Mouse (Mus musculus) thymus, postnatal 0 days (tissue): ENCODE results near the gene Olfr411. TPM values are rescaled to one million over a fixed set of nuclear protein-coding genes. Genes with fewer than 3 reads are reported as not detected.
A peak's percentile ranks its signal among the peaks of the same experiment; 100 is the strongest.

Experiments
- DNase-seq: peaks from one replicate; pipeline ENCODE4 v3.0.0-alpha.2; 2015; ENCODE audit warnings: low spot score
- polyA plus RNA-seq: library from polyadenylated mRNA; unstranded; fragments of >200 nt; fragmentation: Nextera tagmentation; extraction: Ambion mirVana; gene quantifications from 2 replicates; pipeline ENCODE4 v1.2.1, GENCODE M21; 2015

Gene Olfr411
- polyA plus RNA-seq, result not detected in 2 replicates

- DNase-seq, result no peak
These were observed at the start of gene Olfr411 for GRCm38 (mm10) chr11:74352550-74352949. Olfr411 (minus strand) TSS chr11:74352650.

DNA sequence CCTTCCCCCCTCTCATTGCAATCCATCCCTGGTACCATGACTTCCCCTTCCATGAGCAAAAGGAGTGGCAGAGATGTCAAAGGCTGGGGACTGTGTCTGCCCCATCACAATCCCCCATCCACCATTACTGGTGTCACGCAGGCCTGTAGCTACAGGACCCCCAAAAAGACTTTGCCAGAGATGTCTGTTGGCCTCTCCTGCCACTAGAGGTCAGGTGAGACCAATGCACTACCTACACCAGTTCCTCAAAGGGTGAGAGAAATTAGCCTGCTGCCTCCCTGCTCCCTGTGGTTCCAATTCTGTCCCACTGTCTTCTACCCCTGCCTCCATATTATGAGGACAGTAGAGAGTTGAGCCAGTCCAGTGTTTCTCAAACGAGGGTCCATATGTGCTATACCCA, 49.7 kb upstream of the Olfr411 start:
- DNase-seq, result peak; percentile 56

- DNase-seq, result no peak
These were observed 43.1 kb upstream of the Olfr411 start for GRCm38 (mm10) chr11:74395583-74395982.

GRCm38 (mm10) chr11:74393489-74393888, 41.0 kb upstream of the Olfr411 start:
- no peak for DNase-seq

DNA sequence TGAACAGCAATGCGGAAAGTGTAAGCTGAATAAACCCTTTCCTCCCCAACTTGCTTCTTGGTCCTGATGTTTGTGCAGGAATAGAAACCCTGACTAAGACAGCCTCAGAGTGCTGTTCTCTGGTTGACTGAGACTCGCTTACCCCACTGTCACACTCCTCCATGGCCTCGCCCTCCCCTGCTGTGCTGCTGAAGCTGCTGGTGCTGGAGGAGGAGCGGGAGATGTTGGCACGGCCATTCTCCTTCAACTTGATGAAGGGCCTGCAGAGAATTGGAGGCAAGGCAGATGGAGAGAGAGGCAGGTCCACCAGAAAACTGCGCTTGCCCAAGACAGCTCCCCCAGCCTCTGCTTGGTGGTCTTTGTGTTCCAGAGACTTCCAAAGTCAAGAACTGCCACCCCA, 40.5 kb upstream of the Olfr411 start:
- no peak for DNase-seq

DNA sequence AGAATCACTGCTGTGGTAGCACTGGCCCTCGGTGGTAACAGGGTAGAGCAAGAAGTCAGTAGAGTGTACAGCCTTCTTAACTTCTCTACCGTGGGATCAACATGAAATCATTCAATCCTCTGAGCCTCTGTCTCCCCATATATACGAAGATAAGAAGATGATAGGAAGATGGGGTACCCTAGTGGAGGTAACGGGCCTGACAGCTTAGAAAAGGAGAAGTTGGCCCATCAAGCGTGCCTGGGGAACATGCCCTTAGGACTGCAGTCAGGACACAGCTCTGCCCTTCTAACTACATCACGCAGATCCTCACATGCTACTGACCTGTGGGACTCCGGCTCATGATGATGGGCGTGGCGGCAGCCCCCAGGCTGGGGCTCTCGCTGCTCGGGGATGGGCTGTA, 39.4 kb upstream of the Olfr411 start:
- DNase-seq, result no peak

DNA sequence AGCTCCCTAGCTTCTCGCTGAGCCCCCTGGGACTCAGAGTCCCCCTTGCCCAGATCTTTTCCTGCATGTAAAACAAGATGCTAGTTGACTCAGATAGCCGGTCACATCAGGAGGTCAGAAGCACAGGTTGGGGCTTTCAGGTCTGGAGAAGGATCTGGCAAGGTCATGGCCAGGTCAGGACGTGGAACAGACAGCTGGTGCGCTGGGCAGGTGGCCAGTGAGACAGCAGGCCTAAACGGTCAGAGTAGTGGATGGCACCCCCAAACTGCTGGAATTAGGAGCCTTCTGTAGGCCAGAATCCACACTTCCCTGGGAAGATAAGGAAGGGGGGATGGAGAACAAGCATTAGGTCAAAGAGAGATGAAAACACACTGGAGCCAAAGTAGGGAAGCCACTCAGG, 34.8 kb upstream of the Olfr411 start:
- DNase-seq, result no peak

- no peak for DNase-seq
These were observed 33.2 kb upstream of the Olfr411 start for GRCm38 (mm10) chr11:74385674-74386073.

- DNase-seq, result no peak
These were observed 26.9 kb upstream of the Olfr411 start for GRCm38 (mm10) chr11:74379166-74379873.

- peak; percentile 49 for DNase-seq
These were observed 24.4 kb upstream of the Olfr411 start for GRCm38 (mm10) chr11:74376847-74377246.

- peak; percentile 49 for DNase-seq
These were observed 19.1 kb upstream of the Olfr411 start for GRCm38 (mm10) chr11:74371393-74372100.

GRCm38 (mm10) chr11:74361769-74362168, 9.3 kb upstream of the Olfr411 start, which contains the start of gene Olfr412:
Olfr412 (plus strand) TSS chr11:74362069.
- DNase-seq, result no peak

GRCm38 (mm10) chr11:74337931-74338330, 14.5 kb downstream of the Olfr411 start, which contains the start of gene Olfr410:
Olfr410 (minus strand) TSS chr11:74338031.
- no peak for DNase-seq

- DNase-seq, result no peak
These were observed 23.7 kb downstream of the Olfr411 start for GRCm38 (mm10) chr11:74328781-74329180.

DNA sequence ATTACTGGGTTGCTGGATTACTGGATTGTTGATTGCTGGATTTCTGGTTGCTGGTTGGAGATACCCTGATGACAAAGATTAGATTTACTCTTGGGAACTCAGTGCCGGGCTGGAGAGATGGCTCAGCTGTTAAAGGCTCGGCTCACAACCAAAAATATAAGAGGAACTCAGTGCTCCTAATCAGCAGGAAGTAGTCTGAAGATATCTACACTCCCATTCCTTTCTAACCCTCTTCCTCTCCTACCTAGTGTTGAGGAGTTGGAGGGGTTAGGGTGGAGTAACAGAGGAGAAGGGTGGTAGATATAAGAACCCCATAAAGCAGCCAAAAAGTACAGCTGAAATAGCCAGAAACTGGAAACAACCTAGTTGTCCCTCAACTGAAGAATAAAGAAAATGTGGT, 26.4 kb downstream of the Olfr411 start:
- DNase-seq, result no peak

Other genes starting within 250 kb of the Olfr411 start
- gene Olfr401, start 238.9 kb downstream of the Olfr411 start, polyA plus RNA-seq, result not detected in 2 replicates
- gene Olfr402, start 199.1 kb downstream of the Olfr411 start, polyA plus RNA-seq, result not detected in 2 replicates
- not detected in 2 replicates for gene Olfr403, start 166.4 kb downstream of the Olfr411 start, polyA plus RNA-seq
- gene Olfr43, start 141.3 kb downstream of the Olfr411 start, polyA plus RNA-seq, result 0.06 TPM in 1 of 2 replicates, not detected in the other
- gene Olfr406, start 92.8 kb downstream of the Olfr411 start, polyA plus RNA-seq, result not detected in 2 replicates
- not detected in 2 replicates for gene Olfr59, start 68.9 kb downstream of the Olfr411 start, polyA plus RNA-seq
- gene Olfr410, start 14.6 kb downstream of the Olfr411 start, polyA plus RNA-seq, result not detected in 2 replicates
- gene Olfr412, start 9.4 kb upstream of the Olfr411 start, polyA plus RNA-seq, result not detected in 2 replicates